Mouse (Mus musculus) heart, embryonic 15.5 days (tissue): ENCODE results near the gene Gm6356. TPM values are rescaled to one million over a fixed set of nuclear protein-coding genes. Genes with fewer than 3 reads are reported as not detected.
"Not testable (repeated sequence)": the region's sequence is repeated elsewhere in the genome, so short reads cannot be mapped to it uniquely, and the experiment has no call there.

Experiments
- ATAC-seq: fragments of 200-750 bp; cut with Nextera tagmentation; replicated peaks from 2 replicates; pipeline ENCODE4 v1.8.0; 2017; ENCODE audit warnings: low read depth, moderate TSS enrichment; ENCODE audit not compliant: insufficient number of reproducible peaks, insufficient read depth, low FRiP score
- H3K27ac ChIP-seq: fragments of 300-500 bp; sonication (generic); 2 replicates; pipeline ENCODE4 v1.5.1; 2015; ENCODE audit warnings: mild to moderate bottlenecking, inconsistent platforms
- H3K27me3 ChIP-seq: fragments of 300-500 bp; sonication (generic); 2 replicates; pipeline ENCODE4 v1.6.1; 2015; ENCODE audit warnings: inconsistent platforms
- H3K36me3 ChIP-seq: fragments of 300-500 bp; sonication (generic); 2 replicates; pipeline ENCODE4 v1.6.1; 2015; ENCODE audit warnings: mild to moderate bottlenecking, inconsistent platforms
- H3K4me1 ChIP-seq: fragments of 300-500 bp; sonication (generic); replicated peaks from 2 replicates; pipeline ENCODE4 v1.6.1; 2015; ENCODE audit warnings: inconsistent platforms
- H3K4me2 ChIP-seq: fragments of 300-500 bp; sonication (generic); 2 replicates; pipeline ENCODE4 v1.6.1; 2015; ENCODE audit warnings: inconsistent platforms, mild to moderate bottlenecking, moderate library complexity
- H3K4me3 ChIP-seq: fragments of 300-500 bp; sonication (generic); 2 replicates; pipeline ENCODE4 v1.5.1; 2015; ENCODE audit warnings: mild to moderate bottlenecking, inconsistent platforms
- H3K9ac ChIP-seq: fragments of 300-500 bp; sonication (generic); 2 replicates; pipeline ENCODE4 v1.6.1; 2015; ENCODE audit warnings: mild to moderate bottlenecking, inconsistent platforms
- H3K9me3 ChIP-seq: fragments of 300-500 bp; sonication (generic); replicated peaks from 2 replicates; pipeline ENCODE4 v1.6.1; 2016; ENCODE audit warnings: inconsistent platforms
- WGBS: fragments of 180-500 bp; shearing (Covaris S2); methylation state at CpG from one replicate; pipeline ENCODE4 v1.1.7; 2015; ENCODE audit warnings: mixed read lengths; 5-methylcytosine and 5-hydroxymethylcytosine counted together
- polyA plus RNA-seq: library from polyadenylated mRNA; unstranded; fragments of >200 nt; fragmentation: Nextera tagmentation; extraction: Ambion mirVana; gene quantifications from 2 replicates; pipeline ENCODE4 v1.2.1, GENCODE M21; 2015

Gene Gm6356
- polyA plus RNA-seq = not detected in 2 replicates

GRCm38 (mm10) chr14:6973718-6974117, at the start of gene Gm6356:
Gene Gm6356, minus strand, starts transcription at chr14:6973818.
- H3K27me3 ChIP-seq, H3K9me3 ChIP-seq, H3K4me1 ChIP-seq, ATAC-seq, H3K9ac ChIP-seq, H3K36me3 ChIP-seq, H3K27ac ChIP-seq, H3K4me3 ChIP-seq, H3K4me2 ChIP-seq: not testable (repeated sequence)
- WGBS = 47% methylated on average over 1 of the region's 2 CpGs

Other genes starting within 250 kb of the Gm6356 start
- gene Gm3636, start 231.5 kb downstream of the Gm6356 start, polyA plus RNA-seq = 7.7 and 7.8 TPM in 2 replicates
- not detected in 2 replicates for gene Gm8362, start 199.4 kb downstream of the Gm6356 start, polyA plus RNA-seq
- not detected in 2 replicates for gene Gm3642, start 133.5 kb downstream of the Gm6356 start, polyA plus RNA-seq
- gene Gm3667, start 83.9 kb downstream of the Gm6356 start, polyA plus RNA-seq = 0.67 and 0.78 TPM in 2 replicates
- gene Gm10406, start 53.6 kb upstream of the Gm6356 start, polyA plus RNA-seq = 0.10 and 0.25 TPM in 2 replicates
- gene Gm3685, start 71.2 kb upstream of the Gm6356 start, polyA plus RNA-seq = not detected in 2 replicates
- gene Gm3696, start 126.8 kb upstream of the Gm6356 start, polyA plus RNA-seq = 1.1 and 1.7 TPM in 2 replicates
- gene Gm6676, start 151.6 kb upstream of the Gm6356 start, polyA plus RNA-seq = not detected in 2 replicates
- 2.7 and 3.3 TPM in 2 replicates for gene Gm3512, start 200.7 kb upstream of the Gm6356 start, polyA plus RNA-seq
- gene Gm16434, start 220.7 kb upstream of the Gm6356 start, polyA plus RNA-seq = not detected in 2 replicates